Mouse (Mus musculus): ENCODE results near the gene E030018B13Rik. TPM values are rescaled to one million over a fixed set of nuclear protein-coding genes. Genes with fewer than 3 reads are reported as not detected.

E030018B13Rik gene
- total RNA-seq (2021) = not detected

DNA sequence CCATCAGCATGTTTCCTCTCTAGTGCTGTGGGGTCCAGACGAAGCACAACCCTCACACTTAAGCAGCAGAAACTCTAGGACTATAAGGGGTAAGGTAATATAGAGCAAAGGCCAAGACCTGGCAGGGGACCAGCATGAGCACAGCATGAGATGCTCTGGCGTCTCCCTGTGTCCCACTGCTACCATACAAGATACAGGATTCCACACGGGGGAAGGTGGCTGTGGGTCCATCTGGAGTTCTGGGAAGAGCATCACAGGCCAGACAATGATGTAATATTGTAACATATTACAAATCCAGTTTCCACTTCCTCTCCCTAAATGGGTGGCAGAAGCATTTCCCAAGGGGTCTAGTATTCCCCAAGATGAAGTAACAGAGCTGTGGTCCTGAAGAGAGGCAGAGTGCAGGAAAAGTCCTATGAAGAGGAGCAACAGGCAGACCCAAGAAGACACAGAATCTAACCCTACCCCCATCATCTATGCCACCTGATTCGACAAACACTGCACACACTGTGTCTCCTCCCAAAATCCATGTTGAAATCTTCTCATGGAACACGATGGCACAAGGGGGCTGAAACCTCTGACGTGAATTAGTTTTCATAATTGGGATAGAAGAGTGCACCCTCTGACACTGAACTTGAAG, at the start of gene E030018B13Rik:
E030018B13Rik (plus strand) TSS at position 590 of the 640 bp plus-strand sequence.
- no peak for DNase-seq (ENCODE audit: low spot score in 2 of 2)
- intact Hi-C loops (cut with DNase I) = no loop called here

DNA sequence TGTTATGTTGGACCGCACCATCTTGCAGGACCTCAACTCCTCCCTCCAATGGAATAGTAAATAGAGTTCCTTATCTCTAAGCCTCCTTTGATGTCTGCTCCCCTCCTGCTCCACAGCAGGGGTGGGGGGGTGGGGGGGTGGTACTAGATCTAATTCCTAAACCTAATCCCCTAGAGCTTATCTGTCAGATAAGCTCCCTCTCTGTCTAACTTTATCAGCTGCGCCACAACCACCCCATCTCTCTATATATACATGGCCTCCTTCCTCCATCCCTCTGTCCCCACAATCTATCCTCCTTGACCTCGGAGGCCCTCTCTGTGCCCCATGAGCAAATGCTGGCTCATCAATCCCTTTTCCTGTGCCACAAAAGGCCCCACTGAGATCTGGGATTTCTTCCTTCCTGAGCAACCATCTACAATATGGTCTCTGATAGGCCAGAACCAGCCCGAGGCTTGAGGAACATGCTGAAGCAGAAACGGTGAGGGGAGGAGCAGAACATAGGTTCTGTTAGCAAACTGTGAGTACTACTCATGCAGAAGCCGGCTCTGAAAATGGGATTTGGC, 48.2 kb upstream of the E030018B13Rik start:
- intact Hi-C loops (cut with DNase I) = no loop called here
- no peak for DNase-seq (ENCODE audit: low spot score in 2 of 2)

DNA sequence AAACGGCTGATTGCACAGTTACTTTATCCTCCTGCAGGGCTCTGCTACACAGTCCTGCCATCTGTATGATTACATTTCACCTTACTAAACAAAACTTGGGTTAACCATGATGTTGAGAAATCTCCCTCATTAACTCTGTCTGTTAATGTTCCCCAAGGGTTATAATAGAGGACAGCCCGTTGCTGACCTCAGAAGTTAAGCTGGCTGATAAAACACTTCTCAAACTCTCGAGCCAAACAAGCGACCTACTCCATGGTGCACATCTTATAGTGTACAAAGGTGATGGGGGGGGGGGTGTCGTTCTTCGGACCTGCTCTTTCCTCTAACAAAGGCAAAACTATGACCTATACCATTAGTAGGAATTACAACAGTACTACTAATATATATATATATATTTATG, 45.0 kb upstream of the E030018B13Rik start:
- no peak for DNase-seq (ENCODE audit: low spot score in 2 of 2)
- intact Hi-C loops (cut with DNase I) = no loop called here

DNA sequence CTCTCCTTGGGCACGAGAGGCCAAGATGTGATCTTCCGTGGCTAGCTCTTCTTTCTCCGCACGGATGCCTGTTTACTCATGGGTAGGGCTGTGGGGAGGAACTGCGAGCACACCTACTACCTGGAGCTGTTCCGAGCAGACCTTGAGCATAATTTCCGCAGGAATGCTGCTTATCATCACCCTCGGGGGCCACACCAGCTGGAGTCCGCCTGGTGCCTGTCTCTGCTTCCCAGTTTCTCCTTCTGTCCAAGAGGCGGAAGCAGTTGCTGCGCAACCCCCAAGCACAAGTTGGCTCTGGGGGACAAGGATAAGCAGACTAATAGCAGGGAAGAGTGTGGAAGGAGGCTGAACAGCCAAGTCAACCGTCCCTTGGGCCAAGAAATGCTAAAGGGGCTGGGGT, 42.8 kb upstream of the E030018B13Rik start:
- DNase-seq (ENCODE audit: low spot score in 2 of 2) = no peak
- intact Hi-C loops (cut with DNase I) = no loop called here

DNA sequence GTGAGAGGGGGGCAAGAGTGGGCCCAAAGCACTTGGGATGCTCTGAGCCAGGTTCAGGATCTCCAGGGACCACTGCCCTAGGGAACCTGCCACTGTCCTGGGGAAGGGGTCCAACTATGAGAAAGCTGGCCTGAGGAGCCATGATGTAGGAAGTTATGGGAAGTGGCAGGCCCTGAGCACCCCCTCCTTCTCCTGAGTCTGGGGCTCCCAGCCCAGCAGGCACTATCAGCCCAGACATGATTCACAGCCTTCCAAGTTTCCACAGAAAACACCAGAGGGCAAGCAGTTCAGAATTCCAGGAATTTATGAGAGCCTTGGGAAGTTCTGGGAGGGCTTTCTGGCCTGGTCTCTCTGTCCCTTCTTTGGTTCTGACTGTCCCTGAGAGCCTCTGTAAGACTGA, 41.0 kb upstream of the E030018B13Rik start:
- intact Hi-C loops (cut with DNase I) = no loop called here

DNA sequence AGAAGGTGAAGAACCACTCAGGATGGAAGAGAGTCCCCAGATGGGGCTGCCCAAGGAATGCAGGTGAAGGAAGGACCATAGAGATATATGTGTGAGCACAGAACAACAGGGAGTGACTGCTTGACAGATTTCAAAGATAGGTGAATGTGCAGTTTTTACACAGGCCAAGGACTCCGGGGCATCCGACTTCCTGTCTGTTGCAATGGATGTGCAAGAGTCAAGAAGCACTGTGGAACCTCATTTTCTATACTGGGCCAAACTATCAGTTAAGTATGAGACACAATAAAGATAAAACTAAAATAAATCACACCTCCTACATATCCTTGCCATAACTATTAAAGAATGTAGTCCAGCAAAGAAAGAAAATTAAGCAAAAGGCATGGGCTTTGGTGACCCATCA, 40.0 kb upstream of the E030018B13Rik start:
- intact Hi-C loops (cut with DNase I) = no loop called here
- no peak for DNase-seq (ENCODE audit: low spot score in 2 of 2)

More for the DNA sequence above, 41.0 kb upstream of the E030018B13Rik start:
- no peak for DNase-seq (ENCODE audit: low spot score in 2 of 2)

DNA sequence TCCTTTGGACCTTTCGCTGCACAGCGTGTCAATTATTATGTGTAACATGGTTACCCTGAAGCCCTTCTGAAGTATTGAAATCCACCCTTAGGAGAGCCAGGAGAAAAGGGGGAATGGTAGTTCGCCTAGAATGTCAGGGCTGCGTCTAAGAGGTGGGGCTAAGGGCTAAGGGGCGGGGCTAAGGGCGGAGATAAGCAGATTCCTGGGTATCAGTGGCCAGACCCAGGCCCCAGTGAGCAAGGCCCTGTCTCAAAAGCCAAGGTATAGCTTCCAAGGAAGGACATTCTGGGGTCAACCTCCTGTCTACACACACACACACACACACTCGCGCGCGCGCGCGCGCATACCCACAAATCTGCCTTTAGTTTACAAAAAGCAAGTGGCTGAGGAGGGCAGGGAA, 39.0 kb upstream of the E030018B13Rik start:
- intact Hi-C loops (cut with DNase I) = no loop called here
- DNase-seq (ENCODE audit: low spot score in 2 of 2) = no peak

DNA sequence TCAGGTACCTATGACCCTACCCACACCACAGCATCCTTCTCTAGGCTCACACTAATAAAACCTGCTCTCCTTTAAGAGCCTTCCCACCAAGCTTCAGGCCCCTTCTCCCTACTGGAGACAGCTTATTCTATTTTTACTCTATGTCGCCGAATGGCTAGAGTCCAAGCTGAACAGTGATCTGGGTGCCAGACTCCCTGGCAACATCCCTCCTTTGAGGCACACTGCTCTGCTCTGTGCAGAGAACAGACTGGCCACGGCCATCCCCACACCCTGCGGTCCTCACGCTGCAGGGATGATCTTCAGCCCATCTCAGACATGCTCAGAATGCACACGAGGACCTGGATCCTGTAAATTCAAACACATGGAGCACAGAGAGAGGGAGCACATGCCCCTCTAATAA, 37.1 kb upstream of the E030018B13Rik start:
- DNase-seq (ENCODE audit: low spot score in 2 of 2) = no peak
- intact Hi-C loops (cut with DNase I) = no loop called here

DNA sequence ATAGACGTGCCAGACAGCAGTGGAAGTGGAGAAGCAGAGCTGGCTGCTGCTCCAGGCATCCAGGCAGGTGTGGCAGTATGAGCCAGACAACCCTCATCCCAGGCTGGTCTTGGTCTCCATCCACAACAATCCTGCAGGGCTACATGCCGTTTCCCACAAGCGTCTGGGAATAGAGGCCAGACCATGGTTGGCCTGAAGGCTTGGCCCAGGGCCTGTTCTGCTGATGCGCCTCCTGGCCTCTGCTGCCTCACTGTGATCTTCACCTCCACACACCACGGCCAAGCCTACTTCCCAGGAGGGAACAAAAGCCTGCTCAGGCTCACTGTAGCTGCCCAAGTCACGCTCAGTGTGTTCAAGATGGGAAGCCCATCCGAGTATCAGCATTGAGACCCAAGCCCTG, 33.9 kb upstream of the E030018B13Rik start:
- no peak for DNase-seq (ENCODE audit: low spot score in 2 of 2)
- intact Hi-C loops (cut with DNase I) = no loop called here

DNA sequence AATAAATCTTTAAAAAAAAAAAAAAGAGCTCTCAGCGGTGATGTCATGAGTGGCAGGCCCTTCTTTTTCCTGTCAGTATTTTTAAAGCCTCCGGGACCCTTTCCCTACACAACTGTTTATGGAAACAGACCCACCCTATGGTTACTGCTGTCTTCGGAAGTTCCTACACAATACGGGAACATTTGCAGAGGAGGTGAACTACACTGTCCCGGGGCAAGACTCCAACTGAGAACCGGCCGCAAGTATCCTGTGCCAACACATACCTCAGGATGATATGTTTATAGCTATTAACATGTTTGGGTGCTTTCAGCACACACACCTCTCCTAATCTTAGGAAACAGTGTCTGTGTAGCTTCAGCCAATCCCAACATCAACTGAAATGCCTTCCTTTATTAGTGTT, 31.6 kb upstream of the E030018B13Rik start:
- intact Hi-C loops (cut with DNase I) = no loop called here
- DNase-seq (ENCODE audit: low spot score in 2 of 2) = no peak

DNA sequence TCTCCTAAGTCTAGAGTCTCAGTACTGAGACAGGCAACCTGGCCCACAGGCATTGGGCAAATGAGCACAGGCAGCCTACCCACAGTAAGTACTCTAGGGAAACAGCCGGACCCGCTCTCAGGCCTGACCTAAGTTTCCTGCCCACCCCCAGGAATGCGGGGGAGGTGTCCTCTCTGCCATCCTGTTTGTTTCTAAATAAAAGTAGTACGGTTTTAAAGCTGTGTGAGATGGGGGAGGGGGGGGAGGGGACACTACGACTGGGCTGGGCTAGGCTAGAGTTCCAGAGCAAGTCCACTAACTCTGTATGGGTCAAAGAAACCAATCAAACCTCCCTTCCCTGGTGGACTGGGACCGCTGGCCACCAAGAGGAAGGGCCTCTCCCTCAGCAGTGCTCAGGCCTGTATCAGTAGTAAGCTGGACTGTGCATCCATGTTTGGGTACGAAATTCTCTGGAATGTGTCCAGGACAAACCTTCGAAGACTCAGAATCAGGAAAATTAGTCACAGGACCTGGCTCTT, 29.6 kb upstream of the E030018B13Rik start:
- intact Hi-C loops (cut with DNase I) = no loop called here
- no peak for DNase-seq (ENCODE audit: low spot score in 2 of 2)

DNA sequence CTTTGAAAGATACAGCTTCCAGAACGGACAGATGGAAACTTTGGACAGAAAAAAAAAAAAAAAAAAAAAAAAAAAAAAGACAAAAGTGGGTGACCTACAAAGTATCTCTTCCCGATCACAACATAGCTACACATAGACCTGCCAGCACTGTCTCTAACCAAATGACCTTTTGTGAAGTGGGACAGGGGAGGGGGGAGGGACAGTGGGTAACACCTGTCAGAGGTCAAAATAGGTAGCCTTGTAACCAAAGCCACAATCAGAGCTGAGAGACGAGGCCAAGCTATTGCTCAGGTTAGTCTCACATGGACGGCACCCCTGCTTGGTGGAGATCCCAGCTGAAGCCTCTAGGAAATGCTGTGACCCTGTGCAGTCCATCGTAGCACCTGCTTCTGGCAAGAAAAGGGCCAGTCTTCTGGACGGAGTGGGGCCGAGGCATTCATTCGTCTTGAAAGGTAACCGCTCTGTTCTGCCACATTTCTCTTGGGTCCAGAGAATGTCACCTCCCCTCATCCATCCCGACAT, 29.0 kb upstream of the E030018B13Rik start:
- intact Hi-C loops (cut with DNase I) = no loop called here
- DNase-seq (ENCODE audit: low spot score in 2 of 2) = no peak

DNA sequence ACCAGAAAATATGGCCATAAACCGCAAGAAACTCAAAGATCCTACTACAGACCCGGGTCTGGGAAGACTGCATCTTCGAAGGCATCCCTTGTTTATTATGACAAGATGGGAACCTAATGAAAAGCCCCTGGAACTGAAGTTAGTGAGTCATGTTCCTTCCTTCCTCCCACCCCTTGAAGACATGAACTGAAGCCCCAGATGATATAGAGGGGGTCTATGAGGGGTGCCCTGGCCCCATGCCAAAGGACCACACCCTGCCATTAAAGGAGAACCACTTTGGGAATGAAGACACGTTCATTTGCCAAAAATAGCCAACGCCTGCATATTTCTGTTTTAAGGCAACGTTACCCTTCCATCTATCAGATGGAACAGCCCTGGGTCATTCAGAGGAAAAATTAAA, 28.0 kb upstream of the E030018B13Rik start:
- DNase-seq (ENCODE audit: low spot score in 2 of 2) = no peak
- intact Hi-C loops (cut with DNase I) = no loop called here

DNA sequence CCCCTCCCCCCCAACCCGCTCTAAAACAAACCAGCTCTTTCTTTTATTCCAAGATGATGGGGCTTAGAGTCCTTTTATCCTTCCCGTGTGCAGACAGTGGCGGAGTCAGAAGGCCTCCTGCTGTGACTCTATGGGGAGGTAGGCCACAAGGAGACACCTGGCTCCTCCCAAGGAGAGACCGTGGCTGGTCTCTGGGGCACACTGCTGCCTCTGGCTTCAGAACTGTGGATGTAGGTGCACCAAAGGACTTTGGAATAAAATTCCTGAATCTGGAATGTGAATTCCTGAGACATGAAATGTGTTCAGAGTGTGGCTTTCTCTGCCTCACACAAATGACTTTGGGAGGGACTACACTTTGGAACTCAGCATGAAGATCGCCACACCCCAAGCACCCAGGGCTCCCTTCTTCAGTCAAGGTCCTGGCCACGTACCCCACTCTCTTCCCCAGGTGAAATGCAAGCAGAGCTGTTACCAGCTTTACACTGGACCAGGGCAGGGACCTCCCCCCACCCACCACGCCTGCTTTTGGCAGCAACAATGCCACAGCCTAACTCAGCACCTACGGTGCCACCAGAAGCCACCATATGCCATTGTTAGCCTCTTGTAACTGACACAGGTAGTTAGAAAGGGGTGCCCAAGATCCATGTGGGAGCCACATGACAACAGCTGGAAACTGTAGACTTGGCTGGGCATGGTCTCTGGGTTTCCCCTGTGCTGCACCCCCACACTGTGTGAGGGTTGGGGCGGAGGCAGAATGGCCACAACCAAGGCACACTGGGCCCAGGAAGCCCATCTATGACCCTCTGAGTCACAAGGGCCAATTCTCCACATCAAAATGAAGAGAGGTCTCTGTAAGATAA, 27.3 kb upstream of the E030018B13Rik start:
- DNase-seq (ENCODE audit: low spot score in 2 of 2) = no peak
- intact Hi-C loops (cut with DNase I) = no loop called here

DNA sequence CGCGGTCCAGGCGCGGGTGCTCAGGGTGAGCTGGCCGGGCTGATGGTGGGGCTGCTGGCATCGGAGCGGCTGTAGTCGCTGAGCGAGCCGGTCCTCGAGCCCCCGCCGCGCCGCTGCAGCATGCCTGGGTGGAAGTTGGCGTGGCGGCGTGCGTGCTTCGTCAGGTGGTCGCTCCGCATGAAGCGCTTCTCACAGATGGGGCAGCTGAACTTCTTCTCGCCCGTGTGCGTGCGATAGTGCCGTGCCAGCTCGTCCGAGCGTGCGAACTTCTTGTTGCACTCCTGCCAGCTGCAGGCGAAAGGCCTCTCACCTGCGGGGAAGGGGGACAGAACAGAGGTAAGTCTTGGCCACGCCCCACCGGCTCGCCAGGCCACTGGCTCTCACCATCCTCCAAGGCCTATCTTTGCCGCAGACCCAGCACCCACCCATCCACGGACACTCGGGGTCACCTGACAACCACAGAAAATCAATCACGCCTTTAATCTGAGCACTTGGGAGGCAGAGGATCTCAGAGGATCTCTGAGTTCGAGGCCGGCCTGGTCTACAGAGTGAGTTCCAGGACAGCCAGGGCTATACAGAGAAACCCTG, 25.1 kb upstream of the E030018B13Rik start:
- DNase-seq (ENCODE audit: low spot score in 2 of 2) = no peak
- intact Hi-C loops (cut with DNase I) = no loop called here

DNA sequence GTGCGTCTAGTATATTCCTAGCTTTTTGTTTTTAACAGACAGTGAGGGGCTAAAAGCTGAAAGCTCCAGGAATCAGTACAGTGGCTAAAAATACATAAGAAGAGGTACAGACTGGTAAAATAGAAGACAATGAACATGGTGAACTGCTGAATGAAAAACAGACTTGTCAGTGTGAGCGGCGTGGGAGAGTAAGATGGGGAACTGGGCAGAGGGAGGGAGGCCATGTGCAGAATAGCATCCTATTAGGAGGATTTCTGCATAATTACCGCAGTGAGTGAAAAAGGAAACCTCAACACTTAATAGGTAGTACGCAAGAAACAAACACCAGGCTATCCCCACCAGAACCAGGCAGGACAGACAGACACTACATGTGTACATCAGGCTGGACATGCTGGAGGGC, 23.5 kb upstream of the E030018B13Rik start:
- intact Hi-C loops (cut with DNase I) = no loop called here
- no peak for DNase-seq (ENCODE audit: low spot score in 2 of 2)

DNA sequence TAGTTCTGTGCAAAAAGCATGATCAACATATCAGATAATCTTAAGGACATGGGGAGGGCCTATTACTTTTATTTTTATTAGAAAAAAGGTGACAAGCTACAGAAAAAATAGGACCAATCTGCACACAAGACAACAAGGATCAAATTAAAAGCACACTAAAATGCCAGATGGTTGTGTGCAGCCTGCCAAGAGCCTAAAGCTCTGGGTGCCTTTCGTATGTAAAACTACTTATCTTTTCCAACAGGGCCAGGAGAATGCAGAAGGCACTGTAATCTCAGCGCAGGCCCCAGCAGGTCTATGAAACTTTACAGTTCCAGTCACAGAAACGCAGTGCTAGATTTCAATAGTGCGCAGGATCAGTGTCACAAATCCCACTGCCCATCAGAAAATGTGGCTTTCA, 22.9 kb upstream of the E030018B13Rik start:
- intact Hi-C loops (cut with DNase I) = no loop called here
- DNase-seq (ENCODE audit: low spot score in 2 of 2) = no peak

DNA sequence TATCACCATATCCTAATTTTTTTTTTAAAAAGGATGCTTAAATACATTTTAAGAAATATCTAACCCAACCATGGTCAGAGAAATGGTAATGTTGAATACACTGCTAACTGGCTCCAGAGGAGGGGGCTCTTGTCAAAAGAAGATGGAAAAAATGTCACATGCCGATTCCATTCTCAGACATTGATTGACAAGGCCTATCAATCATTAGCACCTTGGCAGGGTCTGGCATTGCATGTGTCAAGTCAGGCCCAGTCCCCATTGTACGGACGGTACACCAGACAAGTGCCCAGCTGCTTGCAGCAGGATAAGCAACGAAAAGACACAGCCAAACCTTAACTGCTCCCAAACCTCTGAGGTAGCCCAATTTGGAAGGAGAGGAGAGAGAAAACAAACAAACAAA, 22.0 kb upstream of the E030018B13Rik start:
- intact Hi-C loops (cut with DNase I) = loop anchor here (5.0 kb wide), 2 partner anchors 37 to 137 kb away; no protein-coding TSS in a partner anchor
- DNase-seq (ENCODE audit: low spot score in 2 of 2) = no peak

DNA sequence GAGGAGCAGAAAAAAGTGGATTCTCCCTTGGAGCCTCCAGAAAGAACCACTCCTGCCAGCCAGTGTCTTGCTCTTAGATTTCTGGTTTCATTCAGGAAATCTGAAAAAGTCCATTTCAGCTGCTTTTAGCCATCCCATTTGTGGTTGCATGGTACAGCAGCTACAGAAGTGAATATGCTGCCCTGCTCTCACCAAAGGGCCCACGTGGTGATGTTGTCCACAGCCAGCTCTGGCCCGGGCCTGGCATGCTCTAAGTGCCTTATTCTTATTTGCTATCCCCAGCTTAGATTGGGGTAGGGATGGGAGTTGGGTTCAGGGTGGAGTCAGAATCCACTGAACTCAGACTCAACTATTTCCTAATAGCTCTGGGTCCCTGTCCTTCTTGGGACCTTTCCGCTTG, 21.4 kb upstream of the E030018B13Rik start:
- intact Hi-C loops (cut with DNase I) = loop anchor here (5.0 kb wide), 2 partner anchors 38 to 138 kb away; no protein-coding TSS in a partner anchor

More for the DNA sequence above, 21.4 kb upstream of the E030018B13Rik start:
- DNase-seq (ENCODE audit: low spot score in 2 of 2) = no peak
